Mouse (Mus musculus): ENCODE data around the gene Eps8. TPM values are rescaled to one million over a fixed set of nuclear protein-coding genes. Genes with fewer than 3 reads are reported as not detected.

Eps8 gene
- total RNA-seq, 4 experiments from 2014 or later, result 39.1 to 47.8 (median 45.7) TPM

Other genes starting within 250 kb of the Eps8 start
- gene Strap, start 80.2 kb upstream of the Eps8 start, total RNA-seq (2022), result 100 to 1,000 TPM; 105 to 120 (median 109) TPM
- gene Dera, start 99.7 kb upstream of the Eps8 start, total RNA-seq (2022), result 1 to 10 TPM; 5.8 to 7.1 (median 6.2) TPM